Mouse (Mus musculus) G1E-ER4 (cell line): ENCODE measurements around the gene Srrd. TPM values are rescaled to one million over a fixed set of nuclear protein-coding genes. Genes with fewer than 3 reads are reported as not detected.

Experiments
- GATA1 ChIP-seq: IDR thresholded peaks from one replicate; pipeline ENCODE4 v1.8.0; 2012; ENCODE audit warnings: low read length, inconsistent platforms
- polyA plus RNA-seq: library from polyadenylated mRNA; stranded (reverse); fragments of >175 nt; gene quantifications from 2 replicates; pipeline ENCODE4 v1.2.3, GENCODE M21; 2012

The Srrd gene
- polyA plus RNA-seq, 1 experiment, result 29.8 TPM

DNA sequence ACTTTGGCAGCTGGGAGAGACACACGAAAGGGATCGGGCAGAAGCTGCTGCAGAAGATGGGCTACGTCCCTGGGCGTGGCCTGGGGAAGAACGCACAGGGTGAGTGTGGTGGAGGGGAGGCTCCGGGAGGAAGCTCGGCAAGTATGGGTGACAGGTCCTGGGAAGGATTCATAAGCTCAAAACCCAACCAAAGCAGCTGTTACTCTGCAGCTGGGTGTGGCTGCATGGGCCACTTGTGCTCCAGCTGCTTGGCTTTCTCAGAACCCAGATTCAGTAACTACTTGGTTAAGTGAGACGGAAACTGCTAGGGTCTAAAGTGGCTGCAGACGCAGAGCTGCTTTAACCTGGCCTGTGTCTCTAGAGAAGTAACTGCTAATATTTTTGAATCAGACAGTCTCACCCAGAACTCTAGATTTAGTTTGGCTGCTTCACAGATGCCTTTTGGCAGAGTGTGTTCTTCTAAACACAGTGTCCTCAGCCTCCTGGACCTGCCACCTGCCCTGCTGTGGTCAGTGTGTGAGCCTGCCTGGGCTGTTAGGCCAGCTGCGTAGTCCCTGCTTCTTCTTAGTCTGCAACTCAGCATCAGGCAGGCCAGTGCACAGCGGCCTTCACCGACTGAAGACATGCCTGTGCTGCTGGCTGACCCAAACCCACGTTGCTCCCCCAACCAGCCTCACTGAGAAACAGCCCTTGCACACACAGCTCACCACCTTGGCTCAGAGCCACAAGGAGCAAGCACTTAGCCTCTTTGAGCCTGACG lies 12.9 kb downstream of the Srrd start:
- TF ChIP-seq GATA1, result no peak

DNA sequence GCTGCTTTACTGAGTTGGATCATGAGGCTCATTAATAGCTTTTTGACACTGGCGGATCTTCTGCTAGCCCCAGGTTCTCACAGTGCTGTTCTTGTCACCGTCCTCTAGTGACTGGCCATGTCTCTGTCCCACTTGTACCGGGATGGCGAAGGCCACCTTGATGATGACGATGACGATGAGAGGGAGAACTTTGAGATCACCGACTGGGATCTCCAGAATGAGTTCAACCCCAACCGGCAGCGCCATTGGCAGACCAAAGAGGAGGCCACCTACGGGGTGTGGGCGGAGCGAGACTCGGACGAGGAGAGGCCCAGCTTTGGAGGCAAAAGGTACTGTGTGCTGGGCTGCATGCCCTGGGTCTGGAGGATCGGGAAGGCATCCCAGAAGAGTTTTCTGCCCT lies 15.0 kb downstream of the Srrd start:
- no peak for TF ChIP-seq GATA1

DNA sequence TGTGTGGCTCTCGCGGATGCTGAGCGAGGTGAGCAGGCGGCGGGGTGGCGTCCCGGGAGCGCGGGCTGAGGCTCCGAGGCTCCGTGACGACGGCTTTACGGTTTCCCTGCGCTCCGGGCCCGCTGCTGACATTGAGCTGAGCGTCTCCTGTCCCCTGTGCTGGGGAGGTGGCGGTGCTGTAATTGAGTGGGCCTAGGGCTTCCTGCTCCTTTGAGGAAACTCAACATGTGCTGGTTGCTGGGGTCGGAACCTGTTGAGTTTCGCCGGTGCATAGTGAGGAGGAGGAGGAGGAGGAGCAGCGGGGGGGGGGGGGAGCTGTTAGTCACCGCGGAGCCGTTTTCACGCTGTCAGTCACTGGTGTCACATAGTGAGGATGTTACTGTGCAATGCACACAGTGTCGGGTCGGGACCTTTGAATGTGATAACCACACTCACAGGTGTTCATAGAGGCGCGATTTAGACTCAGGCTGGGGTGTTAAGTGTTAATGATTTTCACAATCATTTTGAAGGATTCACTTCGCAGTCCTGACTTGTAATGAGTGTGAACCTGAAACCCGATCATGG lies 16.3 kb downstream of the Srrd start:
- no peak for TF ChIP-seq GATA1

DNA sequence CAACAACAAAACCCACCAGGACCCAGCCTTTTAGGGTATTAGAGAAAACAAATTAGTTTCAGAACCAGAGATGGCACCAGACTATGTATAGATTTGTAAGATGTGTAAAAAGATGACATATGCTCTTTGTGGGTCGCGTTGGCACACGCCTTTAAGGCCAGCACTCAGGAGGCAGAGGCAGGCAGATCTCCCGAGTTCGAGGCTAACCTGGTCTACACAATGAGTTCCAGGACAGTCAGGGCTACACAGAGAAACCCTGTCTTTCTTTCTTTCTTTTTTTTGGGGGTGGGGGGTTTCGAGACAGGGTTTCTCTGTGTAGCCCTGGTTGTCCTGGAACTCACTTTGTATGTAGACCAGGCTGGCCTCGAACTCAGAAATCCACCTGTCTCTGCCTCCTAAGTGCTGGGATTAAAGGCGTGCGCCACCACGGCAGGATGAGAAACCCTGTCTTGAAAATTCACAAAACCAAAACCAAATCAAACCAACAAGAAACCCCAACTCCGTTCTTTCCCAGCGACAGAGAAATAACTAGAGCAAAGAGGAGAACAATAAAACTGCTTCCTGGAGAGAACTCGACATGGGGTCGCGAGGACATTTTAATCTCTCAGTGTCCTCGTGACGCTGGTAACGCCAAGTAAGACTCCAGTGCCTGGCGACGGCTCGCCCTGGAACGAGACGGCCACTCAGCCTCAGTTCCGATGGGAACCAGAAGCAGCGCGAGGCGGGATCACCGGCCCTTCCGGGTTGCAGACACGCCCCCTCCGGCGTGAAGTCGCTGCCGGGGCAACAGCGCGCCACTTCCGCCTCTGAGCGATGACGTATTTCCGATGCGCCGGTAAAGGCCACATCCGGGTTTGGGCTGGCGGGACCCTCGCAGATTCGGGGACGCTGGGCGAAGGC lies 17.0 kb downstream of the Srrd start, which contains the start of gene Tfip11:
Gene Tfip11 (plus strand): TSS at position 813 of the 900 bp plus-strand sequence.
- no peak for TF ChIP-seq GATA1

DNA sequence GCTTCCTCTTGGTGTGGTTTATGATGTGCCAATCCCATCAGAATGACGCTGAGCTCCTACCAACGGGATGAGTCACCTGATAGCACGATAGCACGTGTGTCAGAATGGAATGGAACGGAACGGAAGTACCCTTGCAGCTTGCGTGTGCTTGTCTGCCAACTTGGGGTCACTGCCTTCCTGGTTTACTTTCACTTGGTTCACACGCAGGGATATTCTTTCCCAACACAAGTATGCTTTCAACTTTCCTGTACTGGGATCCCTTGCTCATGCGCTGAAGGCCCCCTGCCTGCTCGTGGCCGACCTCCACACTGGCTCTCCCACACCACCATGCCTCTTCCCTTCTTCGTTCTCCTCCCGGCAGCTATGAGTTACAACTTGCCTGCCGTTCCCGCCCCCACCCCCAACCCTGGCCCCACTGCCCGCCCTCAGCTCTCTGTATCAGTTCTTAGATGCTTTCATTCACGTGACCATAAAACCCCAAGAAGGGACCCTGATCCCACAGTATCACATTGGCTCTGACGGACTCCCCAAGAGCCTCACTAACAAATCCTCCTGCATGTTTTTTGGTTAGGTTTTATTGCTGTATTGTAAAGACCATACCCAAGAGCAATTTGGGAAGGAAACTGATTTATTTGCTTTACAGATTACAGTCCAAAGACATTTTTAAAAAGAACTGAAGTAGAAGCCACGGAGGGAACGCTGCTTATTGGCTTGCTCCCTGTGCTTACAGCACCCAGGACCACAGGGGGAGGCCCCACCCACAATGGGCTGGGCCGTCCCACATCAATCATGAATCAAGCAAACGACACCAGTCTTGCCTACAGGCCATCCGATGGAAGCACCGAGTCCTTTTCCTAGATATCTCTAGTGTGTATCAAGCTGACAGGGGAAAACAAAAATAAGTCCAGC lies 17.9 kb downstream of the Srrd start:
- TF ChIP-seq GATA1, result no peak

DNA sequence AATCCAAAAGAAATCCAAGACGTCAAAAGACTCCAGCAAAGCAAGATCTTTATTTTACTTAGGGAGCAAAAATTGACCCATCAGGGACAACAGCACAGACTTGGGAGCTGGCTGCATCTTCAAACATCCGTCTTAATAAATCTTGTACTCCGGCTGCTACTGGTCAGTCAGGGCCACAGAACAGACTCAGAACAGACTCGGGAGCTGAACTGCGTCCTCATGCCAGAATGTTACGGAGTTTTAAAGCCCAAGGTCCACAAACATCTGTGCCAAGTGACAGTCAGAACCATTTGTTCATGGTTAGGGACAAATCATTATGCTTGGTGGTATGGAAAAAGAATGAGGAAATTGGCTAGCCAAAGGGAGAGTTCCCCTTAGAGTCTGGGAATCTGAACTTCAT lies 19.6 kb downstream of the Srrd start:
- TF ChIP-seq GATA1, result no peak

DNA sequence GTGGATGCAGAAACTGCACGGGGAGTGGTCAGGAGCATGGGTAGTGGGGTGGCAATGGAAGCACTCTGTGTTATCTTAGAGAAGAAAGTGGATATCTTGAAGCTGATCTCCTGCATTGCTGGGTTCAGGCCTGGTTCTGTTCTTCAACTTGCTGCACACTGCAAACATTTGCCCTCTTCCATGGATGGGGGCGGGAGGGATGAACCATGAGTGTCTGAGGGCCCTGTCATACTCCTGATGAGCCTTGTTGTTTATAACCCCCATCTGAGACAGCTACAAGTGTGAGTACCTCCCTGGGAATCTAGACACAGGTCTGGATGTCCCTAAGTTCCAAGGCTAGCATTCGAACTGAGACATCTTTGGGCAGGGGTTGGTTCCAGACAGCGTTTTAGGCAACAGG lies 21.5 kb downstream of the Srrd start:
- no peak for TF ChIP-seq GATA1

DNA sequence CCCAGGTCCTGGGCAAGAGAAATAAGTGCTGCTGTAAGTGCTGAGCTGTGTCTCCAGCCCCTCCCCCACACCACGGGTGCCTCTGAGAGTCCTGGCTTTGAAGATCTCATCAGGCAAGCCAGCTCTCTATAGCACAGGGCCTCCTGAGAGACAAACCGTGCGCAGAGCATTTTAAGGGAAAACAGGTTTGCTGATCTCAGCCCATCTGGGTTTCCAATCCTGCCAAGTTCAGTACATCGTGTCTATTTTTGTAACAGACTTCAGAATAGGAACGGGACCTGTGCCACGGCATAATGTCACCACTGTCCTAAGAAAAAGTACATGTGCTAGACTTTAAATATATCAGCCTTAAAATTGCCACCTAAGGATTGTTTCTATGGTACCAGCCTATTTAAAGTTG lies 21.9 kb downstream of the Srrd start:
- no peak for TF ChIP-seq GATA1

DNA sequence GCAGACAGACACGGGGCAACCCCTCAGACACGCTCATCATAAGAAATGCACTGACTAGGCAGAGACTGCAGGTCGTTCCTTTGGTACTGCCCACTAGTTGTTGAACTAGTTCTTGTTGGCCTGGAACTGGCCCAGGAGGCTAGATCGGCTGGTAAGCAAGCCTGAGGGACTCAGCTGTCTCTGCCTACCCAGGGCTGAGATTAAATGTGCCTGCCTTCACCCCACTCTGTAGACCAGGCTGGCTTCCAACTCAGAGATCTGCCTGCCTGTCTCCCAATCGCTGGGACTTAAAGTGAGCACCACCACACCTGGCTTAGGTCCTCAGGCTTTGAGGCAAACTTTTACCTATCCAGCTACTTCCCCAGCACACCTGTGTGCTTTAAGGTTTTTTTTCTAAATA lies 22.5 kb downstream of the Srrd start:
- no peak for TF ChIP-seq GATA1

DNA sequence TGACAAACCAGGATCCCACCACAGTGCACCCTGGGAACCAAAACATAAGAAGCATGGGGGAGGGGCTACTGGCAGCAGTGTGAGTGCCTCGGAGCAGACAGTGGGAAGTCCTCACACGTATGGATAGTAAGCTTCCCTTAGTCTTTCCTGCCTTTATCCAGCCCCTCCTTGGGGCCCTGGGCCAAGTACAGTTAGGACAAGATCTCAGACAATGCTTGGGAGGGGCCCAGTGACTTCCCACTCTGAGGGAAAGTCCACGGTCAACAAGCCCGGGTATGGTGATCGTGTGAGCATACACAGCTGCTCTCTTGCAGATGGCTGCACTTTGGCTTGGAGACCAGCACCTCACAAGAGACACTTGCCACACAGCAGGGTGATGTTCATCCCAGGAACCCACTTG lies 25.5 kb downstream of the Srrd start:
- TF ChIP-seq GATA1, result no peak

DNA sequence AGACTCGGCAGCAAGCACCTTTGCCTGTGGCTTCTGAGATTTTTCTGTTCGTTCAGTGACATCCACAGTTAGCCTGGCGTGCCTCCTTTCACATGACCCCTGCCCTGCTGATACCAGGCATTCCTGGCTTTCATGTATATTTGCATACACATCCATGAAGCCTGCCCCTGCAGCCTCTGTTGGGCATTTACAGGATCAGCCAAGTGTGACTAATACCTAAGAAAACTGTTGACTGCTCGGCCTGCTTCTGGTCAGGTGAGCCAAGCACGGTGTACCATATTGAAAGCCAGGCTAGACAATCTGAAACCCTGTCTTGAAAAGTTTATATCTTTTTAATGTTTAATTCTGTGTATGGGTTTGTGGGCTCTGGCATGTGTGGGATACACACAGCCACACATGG lies 26.4 kb downstream of the Srrd start:
- no peak for TF ChIP-seq GATA1

DNA sequence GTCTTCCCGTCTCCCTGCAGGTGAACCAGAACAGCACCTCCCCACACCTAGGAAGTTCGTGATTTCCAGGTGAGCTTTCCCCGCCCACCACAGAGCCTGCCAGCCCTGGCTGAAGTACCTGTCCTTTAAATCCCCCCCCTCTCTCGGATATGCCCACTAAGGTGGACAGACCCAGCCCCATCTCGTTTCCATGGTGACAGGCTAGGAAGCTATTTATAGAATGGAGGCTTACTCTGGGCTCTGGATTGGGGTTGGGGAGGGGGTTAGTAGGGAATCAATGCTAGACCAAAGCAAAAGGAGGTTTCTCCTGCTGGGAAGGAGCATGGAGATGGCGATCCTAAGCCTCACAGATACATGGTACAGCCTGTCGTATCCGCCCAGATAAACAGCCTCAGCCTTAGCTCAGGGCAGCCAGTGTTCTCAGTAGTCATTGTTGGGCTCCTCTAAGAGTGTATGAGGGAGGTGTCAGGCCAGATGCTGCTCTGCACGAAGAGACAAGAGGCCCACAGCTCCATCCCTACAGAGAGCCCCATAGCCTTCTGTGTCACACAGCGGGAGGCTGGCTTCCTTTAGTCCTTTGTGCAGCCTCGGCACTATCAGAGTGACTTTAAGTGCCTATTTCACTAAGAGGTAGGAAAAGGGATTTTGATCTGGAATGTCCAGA lies 29.5 kb downstream of the Srrd start:
- no peak for TF ChIP-seq GATA1

DNA sequence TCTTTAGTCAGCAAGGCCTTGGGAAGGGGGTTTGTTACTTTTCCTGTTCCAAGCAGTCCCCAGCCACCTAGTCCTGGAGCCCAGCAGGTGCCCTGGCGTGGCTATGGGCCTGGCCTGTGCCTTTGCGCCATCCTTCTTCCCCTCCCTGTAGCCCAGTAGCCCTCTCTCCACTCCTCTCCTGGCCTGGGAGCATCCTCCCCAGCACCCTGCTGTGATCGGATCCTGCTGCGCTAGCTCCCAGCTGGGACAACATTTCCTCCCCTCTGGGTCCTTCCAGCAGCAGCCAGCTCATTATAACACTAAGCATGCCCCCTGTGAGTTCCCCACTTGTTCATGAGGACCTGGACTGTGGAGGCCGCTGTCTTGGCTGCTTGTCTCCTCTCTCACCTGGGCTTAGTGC lies 37.0 kb downstream of the Srrd start:
- no peak for TF ChIP-seq GATA1

DNA sequence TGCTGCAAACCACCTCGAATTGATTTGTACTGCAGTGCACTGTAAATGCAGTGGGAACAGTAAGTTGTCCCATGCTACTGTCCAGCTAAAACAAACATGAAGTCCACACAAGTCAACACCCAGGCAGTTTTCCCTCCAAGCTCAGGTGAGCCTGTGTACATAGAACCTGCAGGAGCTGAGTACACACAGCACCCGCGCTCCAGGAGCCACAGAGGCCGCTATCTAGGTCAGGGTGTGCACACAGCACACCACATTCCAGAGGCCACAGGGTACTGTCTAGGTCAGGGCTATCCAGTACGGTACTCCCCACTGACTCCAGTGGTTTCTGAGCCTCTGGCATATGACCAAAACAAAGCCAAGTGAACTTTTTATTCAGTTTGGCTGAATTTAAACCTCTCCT lies 40.5 kb downstream of the Srrd start:
- TF ChIP-seq GATA1, result no peak

DNA sequence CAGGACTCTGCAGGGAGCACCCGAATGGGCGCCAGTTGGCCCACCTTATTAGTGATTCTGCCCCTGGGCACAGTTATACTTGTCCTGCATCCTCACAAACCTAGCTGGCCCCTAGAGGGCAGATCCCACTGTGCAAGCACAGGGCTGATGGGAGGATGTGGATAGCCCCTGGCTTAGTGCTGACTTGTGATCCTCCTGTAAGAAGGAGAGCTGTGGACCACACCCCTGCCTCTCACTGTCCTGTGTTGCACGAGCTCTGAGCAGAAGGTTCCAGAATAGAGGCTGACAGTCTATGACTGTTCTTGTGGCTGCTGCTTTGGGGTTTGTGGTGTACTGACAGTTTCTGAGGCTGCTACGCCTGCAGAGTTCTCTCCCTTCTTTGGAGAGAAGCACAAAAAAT lies 41.1 kb downstream of the Srrd start:
- no peak for TF ChIP-seq GATA1
